Mouse (Mus musculus): ENCODE results near the gene Tcp10b. TPM values are rescaled to one million over a fixed set of nuclear protein-coding genes. Genes with fewer than 3 reads are reported as not detected.

Tcp10b gene
- 0.31 TPM for polyA plus RNA-seq (2017; shearing (Covaris generic))

GRCm38 (mm10) chr17:13060804-13061203 is at the start of gene Tcp10b:
TSS of gene Tcp10b (plus strand) at chr17:13061104.

GRCm38 (mm10) chr17:13052124-13052813 is 8.6 kb upstream of the Tcp10b start, which contains the start of gene Gpr31b:
TSS of gene Gpr31b (minus strand) at chr17:13052296.

GRCm38 (mm10) chr17:13131710-13132109 is 70.8 kb downstream of the Tcp10b start, which contains the start of gene Unc93a:
TSS of gene Unc93a (minus strand) at chr17:13131810.

Other genes with a start within 250 kb of the Tcp10b start
- not detected for gene Mas1, start 193.0 kb upstream of the Tcp10b start, polyA plus RNA-seq (2017; shearing (Covaris generic))
- gene Mrgprh, start 185.1 kb upstream of the Tcp10b start, polyA plus RNA-seq (2017; shearing (Covaris generic)): not detected
- gene Pnldc1, start 150.9 kb upstream of the Tcp10b start, polyA plus RNA-seq (2017; shearing (Covaris generic)): 0.41 TPM
- 255 TPM for gene Tcp1, start 145.4 kb upstream of the Tcp10b start, polyA plus RNA-seq (2017; shearing (Covaris generic))
- gene Mrpl18, start 144.8 kb upstream of the Tcp10b start, polyA plus RNA-seq (2017; shearing (Covaris generic)): 164 TPM
- gene Acat3, start 120.5 kb upstream of the Tcp10b start, polyA plus RNA-seq (2017; shearing (Covaris generic)): 1.4 TPM
- 47.0 TPM for gene Acat2, start 100.4 kb upstream of the Tcp10b start, polyA plus RNA-seq (2017; shearing (Covaris generic))
- 17.3 TPM for gene Wtap, start 66.9 kb upstream of the Tcp10b start, polyA plus RNA-seq (2017; shearing (Covaris generic))
- gene Sod2, start 54.3 kb upstream of the Tcp10b start, polyA plus RNA-seq (2017; shearing (Covaris generic)): 132 TPM
- not detected for gene Gpr31b, start 8.8 kb upstream of the Tcp10b start, polyA plus RNA-seq (2017; shearing (Covaris generic))
- not detected for gene Unc93a, start 70.7 kb downstream of the Tcp10b start, polyA plus RNA-seq (2017; shearing (Covaris generic))
- not detected for gene Smok2a, start 160.1 kb downstream of the Tcp10b start, polyA plus RNA-seq (2017; shearing (Covaris generic))
- not detected for gene Smok2b, start 169.2 kb downstream of the Tcp10b start, polyA plus RNA-seq (2017; shearing (Covaris generic))